18 mouse cellular contexts compared by ENCODE assay signal in the genomic region with DNA sequence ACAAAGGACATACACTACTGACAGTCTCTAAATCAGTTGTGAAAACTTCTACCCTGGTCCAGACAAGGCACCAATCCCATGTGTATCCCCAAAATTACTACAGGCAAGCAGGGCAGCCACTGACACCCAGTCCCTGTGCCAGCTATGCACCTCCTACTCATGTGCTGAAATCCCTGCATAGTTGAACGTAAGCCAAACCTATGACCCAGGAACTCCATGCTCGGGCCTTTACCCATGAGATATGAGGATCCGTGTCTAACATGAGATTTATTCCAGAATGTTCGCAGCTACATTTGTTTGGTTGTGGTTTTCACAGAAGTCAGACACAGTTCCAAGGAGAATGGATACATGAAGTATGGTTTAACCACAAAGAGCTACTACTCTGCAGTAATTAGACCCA. TPM values are rescaled to one million over a fixed set of nuclear protein-coding genes. Genes with fewer than 3 reads are reported as not detected.
DNase-seq lines count a peak whose midpoint lies in the region; ATAC-seq and TF ChIP-seq lines count a peak whose summit lies in the region.
"Had no signal": no experiment of that assay in that cellular context is flagged by ENCODE, and none has a peak within 500 bp of the region (broad histone marks: within the 10 kb centered on the region; RNA-seq: fewer than 3 reads in every experiment).

No protein-coding gene starts in this region.

- no peaks in the 10 kb centered on the region for H3K9me3 ChIP-seq in heart, postnatal 0 days (replicated peaks; ENCODE audit: control insufficient read depth, low read length)
- H3K9me3 ChIP-seq: limb, embryonic 12.5 days; lung, embryonic 15.5 days had no signal

- peak overlapping the region; percentile 82 for H3K27ac ChIP-seq in heart, postnatal 0 days (ENCODE audit: low read depth)
- H3K27ac ChIP-seq: limb, embryonic 12.5 days; lung, embryonic 15.5 days had no signal

- H3K79me2 ChIP-seq in myocyte (ENCODE audit: control insufficient read depth, insufficient read depth), result no peaks in the 10 kb centered on the region

- H3K27me3 ChIP-seq in heart, postnatal 0 days (ENCODE audit: control insufficient read depth, insufficient read depth, low read length), result no peaks in the 10 kb centered on the region
- no peaks in the 10 kb centered on the region for H3K27me3 ChIP-seq in myocyte (ENCODE audit: control insufficient read depth, insufficient read depth, insufficient read length)
- H3K27me3 ChIP-seq: limb, embryonic 12.5 days; lung, embryonic 15.5 days had no signal

- H3K9ac ChIP-seq in heart, postnatal 0 days (replicated peaks; ENCODE audit: low read depth, low read length), result no peak overlapping the region
- H3K9ac ChIP-seq: limb, embryonic 12.5 days; lung, embryonic 15.5 days had no signal

- H3K4me3 ChIP-seq in heart, postnatal 0 days (ENCODE audit: low read depth, low read length), result no peak overlapping the region
- H3K4me3 ChIP-seq in lung, adult 2 months (replicated peaks; ENCODE audit: extremely low read depth, low read depth, low read length), result no peak overlapping the region
- H3K4me3 ChIP-seq in myocyte, result no peak overlapping the region
- H3K4me3 ChIP-seq: limb, embryonic 12.5 days; lung, embryonic 15.5 days had no signal

- 28% methylated on average over 4 of the region's 4 CpGs for WGBS in heart, postnatal 0 days
- 63% methylated on average over 4 of the region's 4 CpGs for WGBS in lung, adult 2 months

- H3K4me2 ChIP-seq in heart, postnatal 0 days (ENCODE audit: low read depth, low read length), result no peak overlapping the region
- H3K4me2 ChIP-seq in myocyte (ENCODE audit: low read depth), result peak overlapping the region; percentile 13
- H3K4me2 ChIP-seq: limb, embryonic 12.5 days; lung, embryonic 15.5 days had no signal

- peak; percentile 57; the same call in 1 of the 2 replicates for TF ChIP-seq EP300 in heart, postnatal 0 days (IDR thresholded peaks at IDR 0.05; ENCODE audit: low read depth)

- H3K36me3 ChIP-seq in heart, postnatal 0 days (replicated peaks; ENCODE audit: control insufficient read depth, insufficient read depth, low read length), result no peaks in the 10 kb centered on the region
- H3K36me3 ChIP-seq in myocyte (ENCODE audit: control insufficient read depth, insufficient read depth), result no peaks in the 10 kb centered on the region
- H3K36me3 ChIP-seq: limb, embryonic 12.5 days; lung, embryonic 15.5 days had no signal

- TF ChIP-seq POLR2A in lung, adult 2 months (IDR thresholded peaks at IDR 0.05; ENCODE audit: borderline replicate concordance, extremely low read depth, low read depth, low read length), result no peak
- TF ChIP-seq POLR2A in myocyte (IDR thresholded peaks at IDR 0.05; ENCODE audit: insufficient read length, low read depth), result no peak

- H3ac ChIP-seq in myocyte (ENCODE audit: control insufficient read depth, insufficient read length), result no peak overlapping the region

- no peak for TF ChIP-seq CTCF in heart, postnatal 0 days (IDR thresholded peaks at IDR 0.05; ENCODE audit: low read depth)
- no peak for TF ChIP-seq CTCF in lung, adult 2 months (IDR thresholded peaks at IDR 0.05; ENCODE audit: insufficient read depth, low read length)

- peaks cover 29% of the 10 kb centered on the region for H3K4me1 ChIP-seq in heart, postnatal 0 days (ENCODE audit: control insufficient read depth, insufficient read depth)
- peaks cover 7% of the 10 kb centered on the region for H3K4me1 ChIP-seq in lung, adult 2 months (ENCODE audit: control insufficient read depth, insufficient read depth, low read length)
- H3K4me1 ChIP-seq: limb, embryonic 12.5 days had no signal

- peak; percentile 62 for DNase-seq in adrenal gland, postnatal 14 days
- no peak for DNase-seq in adrenal gland, postnatal 4 days (ENCODE audit: low spot score in 2 of 2)
- DNase-seq in heart, postnatal 0 days (ENCODE audit: low spot score), result peak; percentile 77
- DNase-seq in heart, adult 8-10 months (ENCODE audit: low spot score), result no peak
- DNase-seq in lung, adult 2 months, result peak; percentile 14
- no peak for DNase-seq in lung, postnatal 10 days
- DNase-seq in cerebellum, postnatal 36 days, result no peak
- DNase-seq: midbrain, embryonic 14.5 days; right cerebral cortex, adult 18-20 months; thymus, adult 18-20 months had no signal

- ATAC-seq in heart, postnatal 0 days (ENCODE audit: insufficient read depth, low read depth), result peak; percentile 81
- ATAC-seq: activated CD4-positive, CD25-positive, alpha-beta regulatory T cell, adult 4 months had no signal

TF ChIP-seq in myocyte, 11 proteins besides CTCF, POLR2A, EP300 and RAD21:
- TF ChIP-seq MAX (IDR thresholded peaks at IDR 0.05; ENCODE audit: low read depth) (no peak), MYOG (IDR thresholded peaks at IDR 0.05; ENCODE audit: control insufficient read depth in 1 of 3, insufficient read depth in 1 of 3, insufficient read length in 2 of 3, low read depth in 2 of 3) (no peak), MYOD1 (IDR thresholded peaks at IDR 0.05; ENCODE audit: control insufficient read depth in 1 of 3, insufficient read length in 2 of 3, low read depth in 2 of 3) (no peak), SRF (IDR thresholded peaks at IDR 0.05; ENCODE audit: control insufficient read depth, insufficient read length, low read depth) (no peak), POLR2AphosphoS2 (IDR thresholded peaks at IDR 0.05; ENCODE audit: insufficient read length, low read depth) (no peak), TCF3 (IDR thresholded peaks at IDR 0.05; ENCODE audit: insufficient read length, low read depth) (no peak), E2F4 (IDR thresholded peaks at IDR 0.05; ENCODE audit: insufficient read depth) (no peak), TCF12 (IDR thresholded peaks at IDR 0.05; ENCODE audit: insufficient read depth, poor library complexity, severe bottlenecking) (no peak), CEBPB (IDR thresholded peaks at IDR 0.05; ENCODE audit: insufficient read depth, poor library complexity, severe bottlenecking) (no peak), USF1 (IDR thresholded peaks at IDR 0.05; ENCODE audit: low read depth) (no peak), REST (IDR thresholded peaks at IDR 0.05; ENCODE audit: insufficient read depth, insufficient read length) (no peak)

RNA-seq across cellular contexts. Expression of gene 1700019N19Rik, which starts 45.5 kb away (rescaled TPM):
- not detected in 2 replicates for total RNA-seq in adrenal gland, postnatal 14 days (2021)
- total RNA-seq in adrenal gland, postnatal 4 days (2021), result under 1 TPM in 1 of 2 experiments, not detected in 1; 0.42 TPM
- not detected in 2 replicates for total RNA-seq in heart, postnatal 0 days (2014; rRNA removed; ENCODE audit: low replicate concordance)
- polyA plus RNA-seq in heart, postnatal 0 days (2015; fragmentation: Nextera tagmentation; extraction: Ambion mirVana), result not detected in 2 replicates
- total RNA-seq in heart, adult 8-10 months (2022), result not detected
- polyA plus RNA-seq in lung, adult 2 months (2012; rRNA removed), result not detected in 2 replicates
- not detected for polyA plus RNA-seq in myocyte (2012; fragmentation: generic; extraction: Trizol)
- total RNA-seq: common myeloid progenitor, adult 5-6 weeks; gastrocnemius, adult 18-20 months; layer of hippocampus, postnatal 25 days had no signal
- polyA plus RNA-seq: activated CD4-positive, CD25-positive, alpha-beta regulatory T cell, adult 4 months; limb, embryonic 12.5 days; lung, embryonic 15.5 days; midbrain, embryonic 14.5 days; neural tube, embryonic 14.5 days had no signal

Comparison
In these comparisons a context has a peak if more than half of its experiments do, and no peak if none do; other contexts are left out.
1. DNase-seq: peak in adrenal gland, postnatal 14 days (single experiment), heart, postnatal 0 days (single experiment) and lung, adult 2 months (single experiment); none in adrenal gland, postnatal 4 days (0 of 2), heart, adult 8-10 months (single experiment), lung, postnatal 10 days (single experiment) and cerebellum, postnatal 36 days (0 of 2).